Mouse (Mus musculus): Measurements from ENCODE around the gene Frmd6.

- no peak for TF ChIP-seq POLR2A (IDR thresholded peaks at IDR 0.05; ENCODE audit: low read depth, low read length)
- no peak for TF ChIP-seq CTCF (IDR thresholded peaks at IDR 0.05; ENCODE audit: extremely low read depth, insufficient read length, insufficient replicate concordance, low read depth, low read length)
Measured at GRCm38 (mm10) chr12:70904471-70904870, 79.2 kb downstream of the Frmd6 start.
